Mouse (Mus musculus): ENCODE results near the gene Siglec1.

Siglec1 gene

DNA sequence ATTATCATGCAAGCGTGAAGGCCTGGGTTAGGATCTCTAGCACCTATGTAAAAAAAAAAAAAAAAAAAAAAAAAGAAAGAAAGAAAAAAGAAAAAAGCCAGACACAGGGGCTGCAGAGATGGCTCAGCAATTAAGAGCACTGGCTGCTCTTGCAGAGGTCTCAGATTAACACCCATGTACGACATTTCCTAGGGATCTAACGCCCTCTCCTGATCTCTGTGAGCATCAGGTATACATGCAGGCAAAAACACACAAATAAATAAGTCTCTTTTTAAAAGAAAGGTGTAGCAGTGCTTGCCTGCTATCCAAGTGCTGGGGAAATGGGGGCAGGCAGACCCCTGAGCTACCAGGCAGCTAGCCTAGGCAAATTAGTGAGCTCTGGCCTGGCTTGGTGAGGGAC lies 15.0 kb upstream of the Siglec1 start:
- in situ Hi-C loops (cut with MboI, MseI): loop anchor here in 1 of 2 experiments (25.0 kb wide), 1 partner anchor 1686 kb away; the partner anchor contains the start of gene Chgb

DNA sequence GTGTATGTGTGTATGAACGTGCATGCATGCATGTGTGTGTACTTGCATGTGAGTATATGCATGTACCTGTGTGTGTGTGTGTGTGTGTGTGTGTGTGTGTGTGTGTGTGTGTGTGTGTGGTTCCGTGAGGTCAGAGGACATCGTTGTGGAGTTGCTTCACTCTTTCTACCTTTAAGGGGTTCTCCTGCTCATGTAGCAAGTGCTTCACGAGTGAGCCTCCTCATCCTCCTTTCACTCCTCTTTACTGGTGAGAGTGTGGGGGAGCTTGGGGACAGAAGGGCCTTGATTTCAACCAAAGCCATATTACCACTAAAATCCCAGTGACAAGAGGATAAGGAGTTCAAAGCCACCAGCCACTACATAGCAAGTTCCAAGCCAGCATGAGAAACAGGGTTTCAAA lies 10.5 kb upstream of the Siglec1 start:
- in situ Hi-C loops (cut with MboI, MseI): loop anchor here (5.0 to 10.0 kb wide), 3 partner anchors 150 to 418 kb away; no protein-coding TSS in a partner anchor

DNA sequence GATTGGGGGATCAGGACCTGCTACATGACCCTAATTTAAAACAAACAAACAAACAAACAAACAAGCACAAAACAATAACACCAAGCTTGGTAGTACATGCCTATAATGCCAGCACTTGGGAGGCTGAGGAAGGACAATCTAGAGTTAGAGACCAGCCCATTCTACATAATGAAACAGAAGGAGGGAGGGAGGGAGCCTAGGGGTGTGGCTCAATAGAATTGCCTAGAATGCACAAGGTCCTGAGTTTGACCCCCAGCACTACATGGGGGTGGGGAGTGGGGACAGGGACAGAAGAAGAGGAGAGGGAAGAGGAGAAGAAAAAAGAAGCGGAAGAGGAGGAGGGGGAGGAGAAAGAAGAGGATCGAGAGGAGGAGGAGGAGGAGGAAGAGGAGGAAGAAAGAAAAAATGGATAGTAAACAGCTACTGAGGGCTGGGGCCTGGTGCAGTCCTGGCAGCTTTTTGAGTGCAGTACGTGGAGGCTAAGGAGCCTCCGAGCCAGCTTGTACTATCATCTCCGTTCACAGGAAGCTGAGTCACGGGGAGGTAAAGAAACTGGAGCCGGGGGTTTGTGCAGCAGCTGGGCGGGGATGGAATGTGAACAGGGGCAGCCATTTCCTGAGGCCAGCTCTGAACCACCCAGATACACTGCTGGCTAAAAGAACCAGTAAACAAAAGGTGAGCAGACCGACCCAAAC lies 9.7 kb upstream of the Siglec1 start:
- in situ Hi-C loops (cut with MboI, MseI): loop anchor here (5.0 to 10.0 kb wide), 3 partner anchors 151 to 419 kb away; no protein-coding TSS in a partner anchor

DNA sequence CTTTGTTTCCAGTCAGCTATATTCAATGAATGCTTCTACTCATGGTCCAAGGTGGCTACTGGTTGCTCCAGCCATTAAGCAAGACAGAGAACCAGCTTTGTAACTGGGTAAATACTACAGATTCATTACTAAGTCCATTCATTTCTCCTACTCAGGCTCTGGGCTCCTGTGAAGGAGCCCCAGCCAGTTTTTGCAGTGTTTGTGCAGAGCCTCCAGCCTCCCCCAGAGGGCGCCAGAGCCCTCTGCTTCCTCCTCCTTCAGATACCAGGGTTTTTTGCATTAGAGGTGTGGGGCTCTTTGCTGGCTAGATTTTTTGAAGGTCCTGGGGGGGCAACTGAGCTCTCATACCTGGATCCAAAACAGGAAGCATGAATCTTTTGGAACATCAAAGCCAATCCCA lies 8.3 kb upstream of the Siglec1 start:
- in situ Hi-C loops (cut with MboI, MseI): loop anchor here (5.0 to 10.0 kb wide), 5 partner anchors 152 to 420 kb away; no protein-coding TSS in a partner anchor

DNA sequence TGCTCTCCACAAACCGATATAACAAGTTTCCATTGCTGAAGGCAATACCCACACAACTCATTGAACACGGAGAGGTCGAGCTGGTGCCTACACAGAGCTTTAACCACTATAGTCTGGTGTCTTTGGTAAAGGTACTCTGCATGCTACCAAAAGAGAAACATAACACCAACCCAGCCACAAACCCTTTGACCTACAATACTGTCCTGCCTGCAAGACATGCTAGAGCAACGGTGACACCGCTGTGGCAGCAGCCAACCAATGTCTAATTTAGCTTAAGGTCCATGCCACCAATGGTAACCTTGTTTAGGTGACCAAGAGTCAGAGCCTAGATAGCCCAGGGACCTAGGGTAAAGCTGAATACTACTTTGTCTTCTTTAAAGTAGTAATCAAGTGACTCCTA lies 7.0 kb upstream of the Siglec1 start:
- in situ Hi-C loops (cut with MboI, MseI): loop anchor here (5.0 to 10.0 kb wide), 4 partner anchors 159 to 421 kb away; no protein-coding TSS in a partner anchor

DNA sequence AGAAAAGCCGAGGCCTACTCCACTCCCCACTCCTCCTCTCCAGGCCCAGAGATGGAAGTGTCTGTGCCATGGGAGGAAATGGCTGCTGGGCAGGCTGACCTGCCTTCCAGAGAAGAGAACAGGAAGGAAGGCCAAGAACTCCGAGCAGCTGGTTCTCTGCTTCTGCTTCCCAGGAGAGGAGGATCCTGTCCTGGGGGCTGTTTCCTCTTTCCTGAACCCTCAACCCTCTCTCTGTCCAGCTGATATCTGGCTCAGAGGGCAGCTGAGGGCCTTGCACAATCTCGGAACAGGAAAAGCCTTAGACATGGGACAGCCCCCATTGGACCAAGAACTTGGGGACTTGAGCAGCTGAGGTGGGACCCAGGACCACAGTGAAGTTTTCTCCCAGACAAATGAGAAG lies 4.3 kb upstream of the Siglec1 start:
- in situ Hi-C loops (cut with MboI, MseI): loop anchor here (5.0 to 10.0 kb wide), 4 partner anchors 161 to 424 kb away; no protein-coding TSS in a partner anchor

DNA sequence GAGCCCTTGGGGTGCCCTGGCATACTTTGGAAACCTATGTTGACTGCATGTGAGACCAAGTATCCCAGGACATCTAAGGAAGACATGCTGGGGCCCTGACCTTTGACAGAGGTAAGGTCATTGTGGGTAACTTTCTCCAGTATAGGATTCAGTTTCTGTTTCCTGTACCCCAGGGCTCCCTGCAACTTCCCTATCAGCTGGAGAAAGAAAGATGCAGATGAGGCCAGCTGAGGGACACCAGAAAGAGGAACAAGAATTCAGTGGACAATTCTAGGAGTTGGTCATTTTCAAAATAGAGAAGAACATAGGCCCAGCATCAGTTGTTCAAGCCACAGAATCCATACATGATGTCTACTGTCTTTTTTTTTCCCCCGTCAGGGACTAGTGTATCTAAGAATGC lies 3.1 kb upstream of the Siglec1 start:
- in situ Hi-C loops (cut with MboI, MseI): loop anchor here (5.0 to 10.0 kb wide), 4 partner anchors 163 to 425 kb away; no protein-coding TSS in a partner anchor

DNA sequence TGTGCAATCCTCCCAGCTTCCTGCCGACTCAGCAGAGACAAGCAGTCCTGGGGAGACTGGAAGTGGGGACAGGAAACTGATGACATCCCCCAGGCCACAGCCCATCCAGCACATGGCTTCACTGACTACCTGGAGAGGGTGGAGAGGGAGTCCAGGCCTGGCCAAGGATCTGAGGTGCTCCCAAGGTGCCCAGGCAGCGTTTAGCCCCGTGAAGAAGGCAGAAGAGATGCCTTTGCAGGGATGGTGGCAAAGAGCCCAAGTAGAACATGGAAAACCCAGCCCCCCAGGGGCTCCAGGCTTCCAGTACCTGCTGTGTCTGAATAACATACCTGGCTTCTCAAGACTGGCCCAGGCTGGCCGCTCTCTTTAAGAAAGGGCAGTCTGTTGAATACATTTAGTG lies 2.0 kb upstream of the Siglec1 start:
- in situ Hi-C loops (cut with MboI, MseI): no loop called here

DNA sequence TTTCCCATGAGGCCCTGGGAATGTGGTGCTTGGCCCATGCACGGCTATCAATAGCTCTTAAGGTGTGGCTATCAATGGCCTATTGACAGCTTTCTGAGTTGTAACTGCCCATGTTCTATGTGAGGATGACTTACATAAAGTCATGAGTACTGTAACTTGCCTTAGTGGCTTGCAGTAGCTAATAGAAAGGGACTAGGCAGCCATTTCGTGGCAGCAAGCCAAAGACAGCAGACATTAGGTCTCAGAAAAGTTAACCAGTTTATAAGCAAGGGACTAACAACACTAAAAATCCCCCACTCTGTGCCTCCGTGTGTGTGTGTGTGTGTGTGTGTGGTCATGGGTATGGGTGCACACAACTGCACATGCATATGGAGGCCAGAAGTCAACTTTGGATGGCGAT lies 2.4 kb downstream of the Siglec1 start:
- in situ Hi-C loops (cut with MboI, MseI): no loop called here

DNA sequence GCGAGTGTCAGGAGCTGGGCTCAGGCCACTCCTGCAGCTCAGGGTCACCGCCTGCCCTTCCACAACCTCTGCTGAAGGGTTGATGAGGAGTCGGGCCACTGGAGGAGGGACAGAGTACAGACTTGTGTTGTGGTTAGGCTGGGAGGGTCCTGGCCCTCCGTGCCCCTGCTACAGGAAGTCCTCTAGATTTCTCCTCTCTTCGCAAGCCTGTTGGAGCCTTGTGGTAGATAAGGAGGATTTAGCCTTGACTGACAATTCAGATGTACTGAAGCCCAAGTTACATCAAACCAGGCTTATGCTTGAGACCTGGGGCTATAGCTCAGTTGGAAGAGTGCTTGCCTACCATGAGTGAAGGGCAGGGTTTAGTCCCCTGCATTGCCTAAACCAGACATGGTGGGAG lies 6.1 kb downstream of the Siglec1 start:
- in situ Hi-C loops (cut with MboI, MseI): no loop called here

DNA sequence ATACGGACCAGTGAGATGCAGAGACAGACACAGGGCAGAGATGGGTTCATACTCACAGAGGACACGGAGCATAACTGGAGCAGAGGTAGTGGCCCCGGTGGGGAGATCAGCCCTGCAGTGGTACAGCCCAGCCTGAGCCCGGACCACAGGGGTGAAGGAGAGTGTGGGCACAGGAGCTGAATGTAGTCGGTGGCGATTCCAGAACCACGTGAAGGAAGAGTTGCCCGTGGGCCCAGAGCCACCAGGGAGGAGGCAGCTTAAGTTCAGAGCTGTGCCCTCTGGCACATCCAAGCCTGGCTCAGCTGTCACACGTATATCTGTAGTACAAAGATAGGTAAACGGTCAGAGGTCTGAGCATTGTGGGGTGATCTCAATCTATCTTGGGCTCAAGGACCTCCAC lies 14.0 kb downstream of the Siglec1 start:
- in situ Hi-C loops (cut with MboI, MseI): no loop called here

DNA sequence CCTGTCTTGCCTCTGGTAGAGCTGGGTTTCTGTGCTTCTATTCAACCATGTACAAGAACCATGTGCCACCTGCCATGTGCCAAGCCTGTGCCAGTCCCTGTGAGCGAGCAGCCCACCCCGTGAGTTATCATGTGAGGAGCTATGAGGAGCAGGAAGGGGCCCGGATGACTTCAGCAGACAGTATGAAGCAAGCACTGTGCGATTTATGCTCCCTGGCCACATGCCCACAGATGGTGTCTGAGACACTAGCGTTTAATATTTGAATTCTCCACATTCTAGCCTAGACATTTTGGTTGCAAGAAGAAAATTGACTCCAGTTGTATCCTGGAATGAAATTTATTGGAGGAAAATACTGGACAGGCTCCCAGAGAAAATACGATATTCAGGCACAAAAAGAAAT lies 19.1 kb downstream of the Siglec1 start:
- in situ Hi-C loops (cut with MboI, MseI): no loop called here

DNA sequence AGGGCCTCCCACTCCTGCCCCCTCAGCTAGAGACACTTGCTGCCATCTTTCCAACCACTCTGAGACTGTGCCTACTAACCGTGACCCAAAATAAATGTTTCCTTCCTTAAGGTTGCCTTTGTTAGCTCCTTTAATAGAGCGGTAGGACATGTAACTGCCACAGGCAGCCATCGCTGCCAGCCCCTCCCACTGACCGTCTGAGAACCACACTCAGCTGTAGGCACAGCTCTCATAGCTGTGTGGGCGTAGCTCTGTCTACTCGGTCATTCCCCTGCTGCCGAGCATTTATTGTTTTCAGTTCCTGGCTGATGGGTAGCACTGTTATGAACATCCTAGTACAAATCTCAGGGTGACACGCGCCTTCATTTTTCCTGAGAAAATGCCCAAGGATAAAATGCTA lies 20.2 kb downstream of the Siglec1 start:
- in situ Hi-C loops (cut with MboI, MseI): no loop called here

DNA sequence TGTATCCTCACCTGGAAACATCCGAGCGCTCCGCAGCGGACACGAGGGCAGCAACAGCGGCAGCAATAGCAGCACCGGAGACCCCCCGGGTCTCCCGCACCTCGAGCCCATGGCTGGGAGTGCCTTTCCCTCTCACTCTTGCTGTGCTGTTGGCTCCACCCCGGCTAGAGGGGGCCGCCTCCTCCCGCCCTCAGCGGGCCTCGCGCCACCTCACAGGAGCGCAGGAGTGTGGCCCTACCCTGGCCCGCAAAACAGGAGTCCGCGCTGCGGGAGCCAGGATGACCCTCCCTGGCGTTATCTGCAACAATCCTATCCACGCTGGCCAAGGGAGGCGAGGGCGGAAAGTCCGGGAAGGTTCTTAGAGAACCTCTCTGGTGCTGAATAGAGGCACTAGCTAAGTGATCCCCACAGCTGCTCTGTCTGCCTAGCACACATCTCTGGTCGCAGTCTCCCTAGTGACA lies 23.1 kb downstream of the Siglec1 start, which contains the start of gene Adam33:
Gene Adam33, minus strand, starts transcription at position 411 of the 461 bp plus-strand sequence.
- in situ Hi-C loops (cut with MboI, MseI): no loop called here

DNA sequence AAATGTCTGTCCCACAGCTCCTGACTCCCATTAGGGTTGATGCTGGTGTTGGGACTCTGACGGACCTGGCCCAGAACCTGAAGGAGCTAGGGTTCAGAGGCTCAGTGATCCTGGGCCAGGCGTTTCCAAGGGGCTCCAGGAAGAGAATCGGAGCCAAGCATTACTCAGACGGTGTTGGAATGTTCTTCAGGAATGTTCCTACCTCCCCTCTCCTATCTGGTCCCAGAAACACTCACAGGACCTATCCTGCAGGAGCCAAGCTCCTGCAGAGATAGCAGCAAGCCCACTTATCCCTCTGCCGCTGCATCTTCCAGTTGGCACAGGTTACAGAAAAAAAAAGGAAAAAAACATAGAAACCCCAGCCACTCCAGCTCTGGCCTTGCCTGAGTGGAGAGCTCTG lies 25.0 kb downstream of the Siglec1 start:
- in situ Hi-C loops (cut with MboI, MseI): no loop called here

DNA sequence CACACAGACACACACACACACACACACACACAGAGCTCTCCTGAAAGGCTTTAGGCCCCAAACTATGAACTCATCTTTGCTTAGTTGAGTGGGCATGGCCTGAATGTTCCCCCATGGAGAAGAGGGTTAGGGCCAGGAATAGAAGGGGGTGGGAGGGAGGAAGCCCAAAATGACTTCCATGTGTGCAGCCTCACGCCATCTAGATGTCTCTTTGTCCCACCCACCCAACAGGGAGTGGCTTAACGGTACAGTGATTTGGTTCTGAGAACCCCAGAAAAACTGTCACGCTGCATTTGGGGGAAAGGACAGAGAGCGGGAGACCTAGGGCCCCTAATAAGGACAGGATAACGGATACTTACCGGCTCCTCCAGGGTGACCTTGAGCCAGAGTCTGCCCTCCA lies 25.8 kb downstream of the Siglec1 start:
- in situ Hi-C loops (cut with MboI, MseI): no loop called here

DNA sequence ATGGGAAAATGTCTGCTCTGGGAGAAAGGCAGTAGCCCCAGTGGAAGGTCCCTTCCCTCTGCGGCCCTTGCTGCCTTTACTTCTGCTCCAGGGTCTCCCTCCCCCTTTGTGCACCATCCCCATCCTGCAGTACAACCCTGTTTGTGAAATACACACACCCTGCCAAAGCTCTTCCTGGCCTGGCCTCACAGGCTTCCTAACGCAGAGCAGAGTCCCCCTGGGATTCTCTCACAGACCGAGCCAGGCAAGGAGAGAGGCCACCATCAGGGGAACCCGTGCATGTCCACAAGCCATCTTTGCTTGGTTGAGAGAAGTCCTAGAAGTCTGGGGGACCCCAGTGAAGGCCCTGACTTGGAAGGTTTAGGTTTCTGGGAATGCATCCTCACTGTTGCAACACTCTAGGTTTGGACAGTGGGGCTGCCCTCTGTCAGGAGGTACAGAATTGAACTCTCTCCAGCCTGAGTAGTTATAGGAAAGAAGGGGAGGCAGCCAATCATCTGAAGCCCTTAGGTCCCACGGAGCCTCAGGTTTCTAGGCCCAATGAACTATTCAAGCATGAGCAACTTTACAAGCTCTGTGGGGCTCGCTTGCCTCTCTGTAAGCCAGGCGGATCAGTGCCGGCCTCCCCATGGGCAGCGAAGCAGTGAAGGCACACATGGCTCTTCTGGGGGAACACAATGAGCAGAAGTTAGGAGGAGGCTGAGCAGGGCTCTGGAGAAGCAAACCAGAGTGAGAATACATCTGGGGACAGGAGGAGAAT lies 26.6 kb downstream of the Siglec1 start:
- in situ Hi-C loops (cut with MboI, MseI): loop anchor here in 1 of 2 experiments (10.0 kb wide), 1 partner anchor 1025 kb away; no protein-coding TSS in a partner anchor

DNA sequence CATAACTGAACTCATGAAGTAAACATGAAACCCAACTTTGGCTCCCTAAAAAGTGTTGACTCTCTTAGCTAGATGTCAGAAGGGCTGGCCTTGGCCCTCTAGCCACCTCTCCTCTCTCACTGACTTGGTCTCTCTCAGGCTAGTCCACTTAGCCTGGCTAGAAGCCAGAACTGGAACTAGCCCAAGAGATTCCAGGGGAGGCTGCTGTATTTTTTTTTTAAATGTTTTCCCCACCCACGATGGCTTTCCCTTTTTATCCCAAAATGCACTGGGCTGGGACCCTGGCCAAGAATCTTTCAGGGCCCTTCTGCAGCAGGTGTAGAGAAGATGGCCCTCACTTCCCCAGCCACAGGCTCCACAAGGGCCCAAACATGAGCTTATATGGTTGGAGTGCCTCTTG lies 27.2 kb downstream of the Siglec1 start:
- in situ Hi-C loops (cut with MboI, MseI): loop anchor here in 1 of 2 experiments (10.0 kb wide), 1 partner anchor 1025 kb away; no protein-coding TSS in a partner anchor

DNA sequence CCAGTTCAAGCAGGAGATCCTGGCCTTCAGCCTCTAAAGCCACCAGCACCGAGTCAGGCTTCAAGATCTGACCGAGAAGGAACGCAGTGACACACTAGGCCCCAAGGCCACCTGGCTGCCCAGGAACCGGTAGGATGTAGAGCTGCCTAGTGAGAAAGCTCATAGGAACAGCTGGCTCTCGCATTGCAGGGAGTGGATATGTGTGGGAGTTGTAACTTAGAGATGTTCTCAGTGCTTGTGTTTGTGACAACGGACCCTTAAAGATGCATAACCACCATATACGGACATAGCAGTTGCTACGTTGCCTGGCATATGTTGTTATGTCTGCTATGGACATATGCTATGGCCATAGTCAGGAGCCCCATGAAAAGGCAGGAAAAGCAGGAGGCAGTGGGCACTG lies 27.9 kb downstream of the Siglec1 start:
- in situ Hi-C loops (cut with MboI, MseI): loop anchor here in 1 of 2 experiments (10.0 kb wide), 1 partner anchor 1026 kb away; no protein-coding TSS in a partner anchor

DNA sequence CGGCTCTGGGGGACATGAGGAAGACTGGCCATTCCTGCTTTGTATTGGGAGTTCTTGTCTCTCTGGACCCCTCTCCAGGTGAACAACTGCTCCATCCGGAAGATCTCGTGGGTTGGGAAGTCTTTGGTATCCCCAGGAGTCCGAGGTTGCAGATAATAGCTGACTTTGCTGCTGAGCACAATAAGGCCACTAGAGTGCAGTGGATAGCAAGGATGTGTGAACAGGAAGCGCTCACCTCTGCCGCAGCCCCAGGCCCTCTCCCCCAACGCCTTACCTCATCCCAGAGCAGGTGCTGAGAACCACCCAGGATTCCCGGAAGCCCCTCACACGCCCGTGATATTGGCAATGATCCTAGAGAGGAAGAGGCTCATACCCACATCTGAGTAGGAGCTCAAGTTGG lies 30.4 kb downstream of the Siglec1 start:
- in situ Hi-C loops (cut with MboI, MseI): loop anchor here in 1 of 2 experiments (10.0 kb wide), 1 partner anchor 1029 kb away; no protein-coding TSS in a partner anchor

DNA sequence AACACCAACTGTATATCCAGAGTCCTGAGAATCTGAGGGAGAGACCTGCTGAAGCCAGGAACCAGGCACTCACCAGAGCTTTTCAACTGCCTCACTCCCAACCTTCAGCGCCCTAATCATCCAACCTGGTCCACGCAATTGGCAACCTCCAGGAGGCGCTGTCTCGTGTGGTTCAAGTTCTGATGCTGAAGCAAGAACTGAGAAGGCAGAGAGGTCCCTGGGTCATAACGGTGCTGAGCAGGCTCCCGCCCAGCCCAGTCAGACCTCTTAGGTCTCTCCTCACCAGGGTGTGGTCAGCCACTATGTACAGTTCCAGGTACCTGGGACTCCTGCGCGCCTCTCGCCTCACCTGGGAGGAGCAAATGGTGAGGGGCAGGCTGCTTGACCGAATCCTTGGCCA lies 30.9 kb downstream of the Siglec1 start:
- in situ Hi-C loops (cut with MboI, MseI): loop anchor here in 1 of 2 experiments (10.0 kb wide), 1 partner anchor 1029 kb away; no protein-coding TSS in a partner anchor
